Mouse (Mus musculus): ENCODE measurements around the gene Ep300.

Gene Ep300

DNA sequence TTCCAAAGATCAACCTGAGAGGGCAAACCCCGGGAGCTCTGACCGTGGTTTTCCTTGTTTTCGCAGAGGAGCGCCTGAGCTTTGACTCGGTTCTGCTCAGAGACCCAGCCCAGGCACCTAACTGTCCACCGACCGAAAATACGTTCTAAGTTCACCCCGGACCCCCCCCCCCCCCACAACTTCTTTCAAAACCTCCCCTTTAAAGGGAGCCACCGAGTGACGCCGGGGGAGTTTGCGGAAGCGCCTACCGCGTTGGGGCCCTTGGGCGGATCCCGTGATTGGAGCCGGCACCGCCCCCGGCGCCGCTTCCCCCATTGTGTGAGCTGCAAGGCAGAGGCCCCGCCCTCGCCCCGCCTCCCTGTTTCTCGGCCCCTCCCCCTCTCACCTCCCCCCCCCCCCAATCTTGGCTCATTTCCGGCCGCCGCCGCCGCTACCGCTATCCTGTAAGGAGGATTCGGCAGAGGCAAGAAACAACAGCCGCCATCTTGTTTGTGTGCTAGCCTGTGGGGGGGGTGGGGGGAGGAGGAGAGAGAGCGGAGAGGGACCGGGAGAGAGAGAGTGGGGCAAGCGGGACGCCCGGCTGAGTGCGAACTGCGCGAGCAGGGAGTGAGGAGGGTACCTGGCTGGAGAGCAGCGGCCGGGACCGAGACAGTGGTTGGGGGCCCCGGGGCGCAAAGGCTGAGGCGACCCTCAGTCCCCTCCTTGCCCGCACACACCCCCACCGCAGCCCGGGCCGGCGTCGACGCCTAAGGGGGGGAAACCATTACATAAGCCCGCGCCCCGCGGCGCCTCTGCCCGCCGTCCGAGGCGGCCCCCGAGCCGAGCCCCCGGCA, at the start of gene Ep300:
Gene Ep300 (plus strand): TSS at position 439 of the 833 bp plus-strand sequence.
- DNase-seq (ENCODE audit: low spot score in 2 of 2): peak; percentile 90 to 95

DNA sequence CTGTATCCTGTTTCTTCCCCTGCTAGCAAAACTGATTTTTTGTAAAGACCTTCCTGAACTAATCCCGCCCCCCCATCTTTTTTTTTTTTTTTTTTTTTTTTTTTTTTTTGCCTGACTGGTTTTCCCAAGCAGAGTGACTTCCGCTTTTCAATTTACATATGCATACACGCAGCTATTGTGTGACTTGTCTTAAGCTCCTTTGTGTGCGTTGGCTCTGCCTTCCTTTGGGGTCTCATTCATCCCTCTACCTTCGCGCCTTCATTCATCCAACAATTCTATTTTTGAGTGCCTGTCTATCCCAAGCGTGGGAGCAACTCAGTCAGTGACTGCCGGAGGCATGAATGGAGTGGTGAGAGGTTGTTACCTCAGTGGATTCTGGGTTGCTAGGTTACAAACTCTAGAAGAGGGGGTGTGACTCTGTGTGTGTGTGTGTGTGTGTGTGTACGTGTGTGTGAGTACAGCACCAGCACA, 49.2 kb upstream of the Ep300 start:
- DNase-seq (ENCODE audit: low spot score in 2 of 2): no peak

- DNase-seq (ENCODE audit: low spot score in 2 of 2): no peak
Observed at GRCm38 (mm10) chr15:81538149-81538548, 47.0 kb upstream of the Ep300 start.

GRCm38 (mm10) chr15:81539560-81539959, 45.6 kb upstream of the Ep300 start:
- DNase-seq (ENCODE audit: low spot score in 2 of 2): no peak

GRCm38 (mm10) chr15:81544916-81545315, 40.2 kb upstream of the Ep300 start:
- no peak for DNase-seq (ENCODE audit: low spot score in 2 of 2)

- no peak for DNase-seq (ENCODE audit: low spot score in 2 of 2)
Observed at GRCm38 (mm10) chr15:81545387-81546176, 39.6 kb upstream of the Ep300 start.

DNA sequence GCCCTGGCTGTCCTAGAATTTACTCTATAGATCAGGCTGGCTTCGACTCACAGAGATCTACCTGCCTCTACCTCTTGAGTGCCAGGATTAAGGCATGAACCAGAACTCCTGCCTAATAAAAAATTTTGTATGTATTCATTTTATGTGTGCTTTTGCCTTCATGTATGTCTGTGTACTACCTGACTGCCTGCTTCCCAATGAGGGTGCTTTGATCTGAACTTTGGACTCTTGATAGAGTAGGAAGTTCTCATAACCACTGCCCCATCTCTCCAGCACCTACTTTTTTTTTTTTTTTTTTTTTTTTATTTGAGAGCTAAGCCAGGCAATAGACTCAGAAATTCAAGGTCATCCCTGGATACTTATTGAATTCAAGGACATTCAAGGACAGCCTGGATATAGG, 31.7 kb upstream of the Ep300 start:
- DNase-seq (ENCODE audit: low spot score in 2 of 2): no peak

GRCm38 (mm10) chr15:81554558-81555297, 30.4 kb upstream of the Ep300 start:
- DNase-seq (ENCODE audit: low spot score in 2 of 2): no peak

DNA sequence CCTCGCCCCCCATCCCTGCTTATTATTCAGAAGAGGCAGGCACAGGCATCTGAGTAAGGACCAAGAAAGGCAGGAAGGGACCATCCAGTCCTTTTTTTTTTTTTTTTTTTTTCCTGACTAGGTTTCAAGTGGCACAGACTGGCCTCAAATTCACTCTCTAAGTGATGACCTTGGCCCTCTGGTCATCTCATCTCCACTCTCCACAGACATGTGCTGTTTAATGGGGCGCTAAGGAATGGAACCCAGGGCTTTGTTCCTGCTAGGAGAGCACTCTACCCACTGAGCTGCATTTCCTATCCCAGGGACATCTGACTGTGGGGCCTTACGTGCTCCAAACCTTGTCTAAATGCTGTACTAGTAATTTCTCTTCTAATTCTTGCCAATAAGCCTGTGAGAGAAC, 29.2 kb upstream of the Ep300 start:
- DNase-seq (ENCODE audit: low spot score in 2 of 2): no peak

DNA sequence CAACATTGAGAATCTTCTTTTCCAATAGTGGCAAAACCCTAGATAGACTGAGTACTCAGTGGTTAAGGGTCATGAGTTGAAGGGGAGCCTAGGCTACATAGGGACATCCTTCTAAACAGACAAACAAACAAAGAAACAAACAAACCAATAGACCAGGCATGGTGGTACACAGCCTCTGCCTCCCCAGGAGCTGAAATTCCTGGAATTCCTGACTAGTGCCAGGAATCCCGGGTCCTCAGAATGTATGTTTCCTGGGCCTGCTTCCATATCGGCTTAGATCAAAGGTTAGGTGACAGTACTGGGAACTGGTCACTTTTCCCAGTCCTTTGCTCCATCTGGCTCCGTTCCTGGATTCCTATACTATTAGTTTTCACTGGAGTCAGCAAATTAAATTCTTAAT, 23.6 kb upstream of the Ep300 start:
- DNase-seq (ENCODE audit: low spot score in 2 of 2): no peak

GRCm38 (mm10) chr15:81561996-81562395, 23.2 kb upstream of the Ep300 start:
- DNase-seq (ENCODE audit: low spot score in 2 of 2): no peak

GRCm38 (mm10) chr15:81562491-81563488, 22.4 kb upstream of the Ep300 start:
- no peak for DNase-seq (ENCODE audit: low spot score in 2 of 2)

GRCm38 (mm10) chr15:81568093-81568492, 17.1 kb upstream of the Ep300 start:
- no peak for DNase-seq (ENCODE audit: low spot score in 2 of 2)

- DNase-seq (ENCODE audit: low spot score in 2 of 2): no peak
Observed at GRCm38 (mm10) chr15:81568592-81568991, 16.6 kb upstream of the Ep300 start.

DNA sequence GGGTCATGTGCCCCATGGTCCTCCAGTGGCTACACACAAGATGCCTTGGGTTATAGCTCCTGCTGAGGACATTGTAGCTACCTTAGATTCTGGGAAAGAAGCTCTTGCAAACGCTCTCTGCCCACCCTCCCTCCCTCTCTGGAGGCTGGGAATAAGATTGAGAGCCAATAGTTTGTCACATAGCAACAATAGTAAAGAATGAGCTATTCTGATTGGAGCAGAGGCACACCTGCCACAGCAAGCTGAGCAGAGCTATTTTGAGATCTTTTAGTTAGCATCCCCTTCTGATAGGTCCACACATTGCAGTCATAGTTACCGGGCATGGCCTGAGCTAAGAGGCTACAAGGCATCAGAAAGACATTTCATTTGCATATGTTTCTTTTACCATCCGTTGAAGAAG, 8.2 kb upstream of the Ep300 start:
- no peak for DNase-seq (ENCODE audit: low spot score in 2 of 2)

DNA sequence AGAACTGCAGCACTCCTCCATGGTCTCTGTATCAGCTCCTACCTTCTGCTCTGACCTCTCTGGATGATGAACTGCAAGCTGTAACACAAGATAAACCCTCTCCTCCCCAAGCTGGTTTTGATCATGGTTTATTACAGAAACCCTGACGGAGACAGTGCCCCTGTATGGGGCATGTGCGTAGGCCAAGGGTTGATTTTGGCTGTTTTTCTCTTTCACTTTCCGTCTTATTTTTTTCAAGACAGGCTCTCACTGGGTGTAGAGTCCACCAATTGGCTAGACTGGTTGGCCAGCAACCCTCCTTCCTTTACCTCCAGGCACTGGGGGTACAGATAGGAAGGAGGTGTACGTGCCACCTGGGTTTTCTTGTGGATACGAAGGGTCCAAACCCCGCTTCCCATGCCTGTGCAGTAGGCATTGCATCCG, 7.4 kb upstream of the Ep300 start:
- no peak for DNase-seq (ENCODE audit: low spot score in 2 of 2)

DNA sequence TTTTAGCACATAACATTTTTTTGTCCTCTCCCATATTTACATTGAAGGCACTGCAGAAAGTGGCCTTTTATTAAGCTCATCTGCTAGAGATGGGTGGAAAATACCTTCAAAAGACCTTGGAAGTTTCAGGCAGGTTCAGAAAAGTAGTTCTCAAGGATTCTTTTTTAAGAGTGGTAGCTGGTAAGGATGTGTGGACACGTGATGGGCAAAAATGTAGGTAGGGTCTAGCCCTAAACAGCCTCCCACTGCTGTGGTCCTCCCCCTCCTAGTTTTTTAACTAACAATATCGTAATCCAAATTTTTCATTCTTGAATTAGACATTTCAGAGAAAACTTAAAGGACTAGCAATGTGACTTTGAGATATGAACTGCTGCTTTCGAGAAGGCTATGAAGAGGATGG, 685 bp upstream of the Ep300 start:
- DNase-seq (ENCODE audit: low spot score in 2 of 2): no peak

DNA sequence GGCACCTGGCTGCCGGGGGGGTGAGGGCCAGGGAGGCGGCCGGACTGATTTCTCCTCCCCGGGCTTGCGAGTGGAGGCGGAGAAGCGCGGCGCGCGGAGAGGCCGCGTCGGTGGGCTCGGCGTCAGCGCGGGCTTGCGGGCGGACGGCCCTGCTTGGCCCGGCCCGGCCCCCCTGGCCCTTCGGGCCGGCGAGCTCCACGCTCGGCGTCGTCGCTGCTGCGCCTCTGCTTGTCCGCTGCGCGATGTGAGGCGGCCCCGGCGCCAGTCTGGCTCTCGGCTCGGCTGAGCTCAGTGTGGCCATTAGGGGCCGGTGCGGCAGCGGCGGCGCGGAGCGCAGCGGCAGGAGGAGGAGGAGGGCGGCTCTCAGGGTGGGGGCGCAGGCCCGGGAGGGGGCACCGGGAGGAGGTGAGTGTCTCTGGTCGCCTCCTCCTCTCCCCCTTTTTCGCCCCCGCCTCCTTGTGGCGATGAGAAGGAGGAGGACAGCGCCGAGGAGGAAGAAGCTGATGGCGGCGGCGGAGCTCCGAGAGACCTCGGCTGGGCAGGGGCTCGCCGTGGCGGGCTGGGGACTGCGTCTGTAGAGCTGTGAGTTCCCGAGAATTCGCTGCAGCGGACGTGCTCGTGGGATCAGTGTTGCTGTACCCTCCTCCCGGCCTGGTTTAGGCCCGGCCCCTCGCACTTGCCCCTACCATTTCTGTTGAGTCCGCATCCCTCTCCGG, 753 bp downstream of the Ep300 start:
- peak; percentile 77 to 82 for DNase-seq (ENCODE audit: low spot score in 2 of 2)

DNA sequence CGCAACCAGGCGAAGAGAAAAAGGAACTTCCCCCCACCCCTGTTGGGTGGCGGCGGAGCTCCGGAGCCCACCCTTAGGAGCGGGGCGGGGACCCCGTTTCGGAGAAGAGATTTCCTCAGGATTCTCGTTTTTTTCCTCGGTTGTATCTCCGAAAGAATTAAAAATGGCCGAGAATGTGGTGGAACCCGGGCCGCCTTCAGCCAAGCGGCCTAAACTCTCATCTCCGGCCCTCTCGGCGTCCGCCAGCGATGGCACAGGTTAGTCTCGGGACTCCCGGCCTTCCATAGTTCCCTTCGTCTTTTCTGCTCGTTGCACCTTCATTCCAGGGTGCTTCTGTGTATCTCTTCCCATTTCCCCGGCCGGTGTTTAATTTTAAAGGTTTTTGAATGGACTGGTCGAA, 1.3 kb downstream of the Ep300 start:
- no peak for DNase-seq (ENCODE audit: low spot score in 2 of 2)

- DNase-seq (ENCODE audit: low spot score in 2 of 2): no peak
Observed at GRCm38 (mm10) chr15:81587686-81588085, 2.5 kb downstream of the Ep300 start.
